Mouse (Mus musculus): ENCODE results near the gene H2-Ab1.
"Not testable (repeated sequence)": the region's sequence is repeated elsewhere in the genome, so short reads cannot be mapped to it uniquely, and the experiment has no call there.

Gene H2-Ab1

GRCm38 (mm10) chr17:34257594-34258375 lies at the start of gene H2-Ab1:
Gene H2-Ab1, plus strand, starts transcription at chr17:34257689.
- peak; percentile 79 for DNase-seq (ENCODE audit: low spot score)

GRCm38 (mm10) chr17:34207866-34208265 lies 49.6 kb upstream of the H2-Ab1 start:
- DNase-seq (ENCODE audit: low spot score): no peak

- no peak for DNase-seq (ENCODE audit: low spot score)
Observed at GRCm38 (mm10) chr17:34208421-34208820, 49.1 kb upstream of the H2-Ab1 start.

GRCm38 (mm10) chr17:34209680-34210079 lies 47.8 kb upstream of the H2-Ab1 start:
- DNase-seq (ENCODE audit: low spot score): no peak

GRCm38 (mm10) chr17:34210599-34210998 lies 46.9 kb upstream of the H2-Ab1 start:
- DNase-seq (ENCODE audit: low spot score): no peak

- no peak for DNase-seq (ENCODE audit: low spot score)
Observed at GRCm38 (mm10) chr17:34211746-34212365, 45.6 kb upstream of the H2-Ab1 start.

- no peak for DNase-seq (ENCODE audit: low spot score)
Observed at GRCm38 (mm10) chr17:34213936-34214335, 43.6 kb upstream of the H2-Ab1 start.

GRCm38 (mm10) chr17:34215176-34215575 lies 42.3 kb upstream of the H2-Ab1 start:
- no peak for DNase-seq (ENCODE audit: low spot score)

- no peak for DNase-seq (ENCODE audit: low spot score)
Observed at GRCm38 (mm10) chr17:34217216-34217928, 40.1 kb upstream of the H2-Ab1 start.

GRCm38 (mm10) chr17:34217986-34218385 lies 39.5 kb upstream of the H2-Ab1 start:
- DNase-seq (ENCODE audit: low spot score): no peak

GRCm38 (mm10) chr17:34218675-34219074 lies 38.8 kb upstream of the H2-Ab1 start:
- peak; percentile 39 for DNase-seq (ENCODE audit: low spot score)

- peak; percentile 50 for DNase-seq (ENCODE audit: low spot score)
Observed at GRCm38 (mm10) chr17:34219096-34219495, 38.4 kb upstream of the H2-Ab1 start.

GRCm38 (mm10) chr17:34219801-34220200 lies 37.7 kb upstream of the H2-Ab1 start:
- DNase-seq (ENCODE audit: low spot score): not testable (repeated sequence)

GRCm38 (mm10) chr17:34220401-34220800 lies 37.1 kb upstream of the H2-Ab1 start:
- DNase-seq (ENCODE audit: low spot score): not testable (repeated sequence)

GRCm38 (mm10) chr17:34224816-34225215 lies 32.7 kb upstream of the H2-Ab1 start:
- no peak for DNase-seq (ENCODE audit: low spot score)

GRCm38 (mm10) chr17:34225426-34225825 lies 32.1 kb upstream of the H2-Ab1 start:
- DNase-seq (ENCODE audit: low spot score): no peak

GRCm38 (mm10) chr17:34225911-34226310 lies 31.6 kb upstream of the H2-Ab1 start:
- DNase-seq (ENCODE audit: low spot score): not testable (repeated sequence)

- not testable (repeated sequence) for DNase-seq (ENCODE audit: low spot score)
Observed at GRCm38 (mm10) chr17:34230971-34231370, 26.5 kb upstream of the H2-Ab1 start.

- DNase-seq (ENCODE audit: low spot score): not testable (repeated sequence)
Observed at GRCm38 (mm10) chr17:34232021-34232420, 25.5 kb upstream of the H2-Ab1 start.

- DNase-seq (ENCODE audit: low spot score): peak; percentile 64
Observed at GRCm38 (mm10) chr17:34234926-34235325, 22.6 kb upstream of the H2-Ab1 start.

GRCm38 (mm10) chr17:34236691-34237090 lies 20.8 kb upstream of the H2-Ab1 start:
- no peak for DNase-seq (ENCODE audit: low spot score)

- DNase-seq (ENCODE audit: low spot score): no peak
Observed at GRCm38 (mm10) chr17:34237741-34238140, 19.7 kb upstream of the H2-Ab1 start.

GRCm38 (mm10) chr17:34238706-34239105 lies 18.8 kb upstream of the H2-Ab1 start, which contains the start of gene H2-Ob:
Gene H2-Ob, plus strand, starts transcription at chr17:34238903.
- peak; percentile 24 for DNase-seq (ENCODE audit: low spot score)
